Mouse (Mus musculus) lung, postnatal 36 days (tissue): ENCODE data around the gene Alb.

Source experiments
- DNase-seq: peaks from one replicate; pipeline ENCODE4 v3.0.0; 2022; ENCODE audit warnings: mixed read lengths

The Alb gene

GRCm38 (mm10) chr5:90460619-90461018 lies at the start of gene Alb:
Gene Alb, plus strand, starts transcription at chr5:90460897.
- DNase-seq = peak; percentile 2

GRCm38 (mm10) chr5:90414142-90414924 lies 46.4 kb upstream of the Alb start:
- peak; percentile 23 for DNase-seq

GRCm38 (mm10) chr5:90414925-90415295 lies 45.8 kb upstream of the Alb start:
- peak; percentile 10 for DNase-seq

GRCm38 (mm10) chr5:90424625-90425024 lies 36.1 kb upstream of the Alb start:
- DNase-seq = no peak

GRCm38 (mm10) chr5:90425191-90425590 lies 35.5 kb upstream of the Alb start:
- DNase-seq = no peak

- no peak for DNase-seq
Observed at GRCm38 (mm10) chr5:90431053-90431452, 29.6 kb upstream of the Alb start.

- no peak for DNase-seq
Observed at GRCm38 (mm10) chr5:90439157-90439556, 21.5 kb upstream of the Alb start.

- DNase-seq = no peak
Observed at GRCm38 (mm10) chr5:90447577-90447976, 13.1 kb upstream of the Alb start.

GRCm38 (mm10) chr5:90449961-90450360 lies 10.7 kb upstream of the Alb start:
- DNase-seq = no peak

GRCm38 (mm10) chr5:90452711-90453110 lies 8.0 kb upstream of the Alb start:
- no peak for DNase-seq

GRCm38 (mm10) chr5:90457241-90457640 lies 3.5 kb upstream of the Alb start:
- DNase-seq = no peak

GRCm38 (mm10) chr5:90458727-90459126 lies 2.0 kb upstream of the Alb start:
- no peak for DNase-seq

GRCm38 (mm10) chr5:90466806-90467205 lies 6.1 kb downstream of the Alb start:
- no peak for DNase-seq

- DNase-seq = peak; percentile 37
Observed at GRCm38 (mm10) chr5:90467245-90467644, 6.5 kb downstream of the Alb start.

GRCm38 (mm10) chr5:90470836-90471235 lies 10.1 kb downstream of the Alb start:
- no peak for DNase-seq

- DNase-seq = no peak
Observed at GRCm38 (mm10) chr5:90473902-90474301, 13.2 kb downstream of the Alb start.

GRCm38 (mm10) chr5:90474369-90474768 lies 13.7 kb downstream of the Alb start:
- DNase-seq = no peak

- no peak for DNase-seq
Observed at GRCm38 (mm10) chr5:90476741-90477140, 16.0 kb downstream of the Alb start.

GRCm38 (mm10) chr5:90477308-90478140 lies 16.8 kb downstream of the Alb start:
- no peak for DNase-seq

GRCm38 (mm10) chr5:90478886-90479285 lies 18.2 kb downstream of the Alb start:
- no peak for DNase-seq

GRCm38 (mm10) chr5:90485597-90485996 lies 24.9 kb downstream of the Alb start:
- no peak for DNase-seq

- DNase-seq = no peak
Observed at GRCm38 (mm10) chr5:90488323-90488722, 27.6 kb downstream of the Alb start.

GRCm38 (mm10) chr5:90490518-90490917 lies 29.8 kb downstream of the Alb start, which contains the start of gene Afp:
Gene Afp, plus strand, starts transcription at chr5:90490737.
- DNase-seq = no peak

- DNase-seq = peak; percentile 12
Observed at GRCm38 (mm10) chr5:90492440-90492839, 31.7 kb downstream of the Alb start.
